Mouse (Mus musculus): ENCODE results near the gene Psmd2.

- TF ChIP-seq POLR2A (IDR thresholded peaks at IDR 0.05; ENCODE audit: low read depth, low read length), result no peak
- TF ChIP-seq CTCF (IDR thresholded peaks at IDR 0.05; ENCODE audit: borderline replicate concordance, insufficient read depth, low read length), result no peak
Measured at GRCm38 (mm10) chr16:20643911-20644310, 7.5 kb upstream of the Psmd2 start.

Data from embryonic fibroblast, embryonic 13.5 days (primary cell).